Mouse (Mus musculus): ENCODE measurements around the gene Rarres2. TPM values are rescaled to one million over a fixed set of nuclear protein-coding genes. Genes with fewer than 3 reads are reported as not detected.

The Rarres2 gene
- polyA plus RNA-seq, 1 experiment from 2014 or later = 154 TPM

GRCm38 (mm10) chr6:48541560-48542450 is 30.8 kb downstream of the Rarres2 start:
- H3K9ac ChIP-seq (ENCODE audit: low read depth, low read length) = no peak overlapping the region
- no peak overlapping the region for H3K27ac ChIP-seq (ENCODE audit: low read depth, low read length)
- no peak; the same call in 1 of the 2 replicates for ATAC-seq
- no peaks in the 10 kb centered on the region for H3K36me3 ChIP-seq (ENCODE audit: control insufficient read depth, insufficient read depth)
- H3K4me3 ChIP-seq (ENCODE audit: low read depth, low read length) = no peak overlapping the region
- WGBS = 21% methylated on average over 7 of the region's 7 CpGs
- no peak for TF ChIP-seq CTCF (IDR thresholded peaks at IDR 0.05; ENCODE audit: low read depth)
- H3K4me1 ChIP-seq (replicated peaks; ENCODE audit: control insufficient read depth, insufficient read depth, low read length) = peaks cover 9% of the 10 kb centered on the region
- no peaks in the 10 kb centered on the region for H3K27me3 ChIP-seq (replicated peaks; ENCODE audit: control insufficient read depth, insufficient read depth, low read length)
- H3K4me2 ChIP-seq (replicated peaks; ENCODE audit: low read depth) = no peak overlapping the region
- H3K9me3 ChIP-seq (ENCODE audit: control insufficient read depth) = no peaks in the 10 kb centered on the region

GRCm38 (mm10) chr6:48540721-48541120 is 31.9 kb downstream of the Rarres2 start:
- 74% methylated on average over 3 of the region's 3 CpGs for WGBS
- H3K36me3 ChIP-seq (ENCODE audit: control insufficient read depth, insufficient read depth) = no peaks in the 10 kb centered on the region
- no peak overlapping the region for H3K9ac ChIP-seq (ENCODE audit: low read depth, low read length)
- H3K27me3 ChIP-seq (replicated peaks; ENCODE audit: control insufficient read depth, insufficient read depth, low read length) = no peaks in the 10 kb centered on the region
- H3K4me3 ChIP-seq (ENCODE audit: low read depth, low read length) = no peak overlapping the region
- no peak for TF ChIP-seq CTCF (IDR thresholded peaks at IDR 0.05; ENCODE audit: low read depth)
- ATAC-seq = no peak
- H3K4me2 ChIP-seq (replicated peaks; ENCODE audit: low read depth) = no peak overlapping the region
- no peaks in the 10 kb centered on the region for H3K9me3 ChIP-seq (ENCODE audit: control insufficient read depth)
- H3K4me1 ChIP-seq (replicated peaks; ENCODE audit: control insufficient read depth, insufficient read depth, low read length) = peaks cover 9% of the 10 kb centered on the region
- H3K27ac ChIP-seq (ENCODE audit: low read depth, low read length) = no peak overlapping the region

GRCm38 (mm10) chr6:48539860-48540259 is 32.7 kb downstream of the Rarres2 start:
- ATAC-seq = no peak
- no peak overlapping the region for H3K9ac ChIP-seq (ENCODE audit: low read depth, low read length)
- no peak overlapping the region for H3K4me3 ChIP-seq (ENCODE audit: low read depth, low read length)
- no peaks in the 10 kb centered on the region for H3K9me3 ChIP-seq (ENCODE audit: control insufficient read depth)
- peaks cover 9% of the 10 kb centered on the region for H3K4me1 ChIP-seq (replicated peaks; ENCODE audit: control insufficient read depth, insufficient read depth, low read length)
- 75% methylated on average over 5 of the region's 5 CpGs for WGBS
- no peak overlapping the region for H3K27ac ChIP-seq (ENCODE audit: low read depth, low read length)
- TF ChIP-seq CTCF (IDR thresholded peaks at IDR 0.05; ENCODE audit: low read depth) = no peak
- H3K36me3 ChIP-seq (ENCODE audit: control insufficient read depth, insufficient read depth) = no peaks in the 10 kb centered on the region
- H3K4me2 ChIP-seq (replicated peaks; ENCODE audit: low read depth) = no peak overlapping the region
- H3K27me3 ChIP-seq (replicated peaks; ENCODE audit: control insufficient read depth, insufficient read depth, low read length) = no peaks in the 10 kb centered on the region

GRCm38 (mm10) chr6:48538841-48539737 is 33.5 kb downstream of the Rarres2 start:
- 77% methylated on average over 4 of the region's 5 CpGs for WGBS
- ATAC-seq = no peak
- Histone ChIP-seq H3K27me3 (replicated peaks; ENCODE audit: control insufficient read depth, insufficient read depth, low read length) (no peaks in the 10 kb centered on the region), H3K9me3 (ENCODE audit: control insufficient read depth) (no peaks in the 10 kb centered on the region), H3K4me3 (ENCODE audit: low read depth, low read length) (no peak overlapping the region), H3K4me1 (replicated peaks; ENCODE audit: control insufficient read depth, insufficient read depth, low read length) (peaks cover 9% of the 10 kb centered on the region), H3K4me2 (replicated peaks; ENCODE audit: low read depth) (no peak overlapping the region), H3K9ac (ENCODE audit: low read depth, low read length) (no peak overlapping the region), H3K36me3 (ENCODE audit: control insufficient read depth, insufficient read depth) (no peaks in the 10 kb centered on the region), H3K27ac (ENCODE audit: low read depth, low read length) (no peak overlapping the region)
- TF ChIP-seq CTCF (IDR thresholded peaks at IDR 0.05; ENCODE audit: low read depth) = peak; percentile 82

- no peaks in the 10 kb centered on the region for H3K9me3 ChIP-seq (ENCODE audit: control insufficient read depth)
- WGBS = 6% methylated on average over 38 of the region's 38 CpGs
- ATAC-seq = peak; percentile 76
- H3K36me3 ChIP-seq (ENCODE audit: control insufficient read depth, insufficient read depth) = peaks cover 7% of the 10 kb centered on the region; the same call in 1 of the 2 replicates
- H3K4me3 ChIP-seq (ENCODE audit: low read depth, low read length) = peak within 1 kb of the TSS; percentile 29
- H3K4me1 ChIP-seq (replicated peaks; ENCODE audit: control insufficient read depth, insufficient read depth, low read length) = peaks cover 9% of the 10 kb centered on the region
- no peaks in the 10 kb centered on the region for H3K27me3 ChIP-seq (replicated peaks; ENCODE audit: control insufficient read depth, insufficient read depth, low read length)
- H3K27ac ChIP-seq (ENCODE audit: low read depth, low read length) = no peak within 1 kb of the TSS
- peak within 1 kb of the TSS; percentile 61 for H3K4me2 ChIP-seq (replicated peaks; ENCODE audit: low read depth)
- H3K9ac ChIP-seq (ENCODE audit: low read depth, low read length) = no peak within 1 kb of the TSS
- no peak for TF ChIP-seq CTCF (IDR thresholded peaks at IDR 0.05; ENCODE audit: low read depth)
Measured at GRCm38 (mm10) chr6:48537105-48537954, 35.3 kb downstream of the Rarres2 start, which contains the start of gene Atp6v0e2. Gene Atp6v0e2 (plus strand): TSS chr6:48537615.

Measured in intestine, postnatal 0 days (tissue).